Mouse (Mus musculus) liver, postnatal 0 days (tissue): ENCODE results near the gene Eif3j1.

Experiments
- CTCF ChIP-seq: sonication (generic); IDR thresholded peaks from 2 replicates; pipeline ENCODE4 v1.5.1; 2016; ENCODE audit warnings: antibody characterized with exemption, low read depth
- EP300 ChIP-seq: IDR thresholded peaks from 2 replicates; pipeline ENCODE4 v1.6.1; 2016; ENCODE audit warnings: antibody characterized with exemption, low read depth, mild to moderate bottlenecking

GRCm38 (mm10) chr2:122022284-122022683, 6.1 kb upstream of the Eif3j1 start:
- TF ChIP-seq CTCF: peak; percentile 58
- TF ChIP-seq EP300: no peak
